In the genomic region with DNA sequence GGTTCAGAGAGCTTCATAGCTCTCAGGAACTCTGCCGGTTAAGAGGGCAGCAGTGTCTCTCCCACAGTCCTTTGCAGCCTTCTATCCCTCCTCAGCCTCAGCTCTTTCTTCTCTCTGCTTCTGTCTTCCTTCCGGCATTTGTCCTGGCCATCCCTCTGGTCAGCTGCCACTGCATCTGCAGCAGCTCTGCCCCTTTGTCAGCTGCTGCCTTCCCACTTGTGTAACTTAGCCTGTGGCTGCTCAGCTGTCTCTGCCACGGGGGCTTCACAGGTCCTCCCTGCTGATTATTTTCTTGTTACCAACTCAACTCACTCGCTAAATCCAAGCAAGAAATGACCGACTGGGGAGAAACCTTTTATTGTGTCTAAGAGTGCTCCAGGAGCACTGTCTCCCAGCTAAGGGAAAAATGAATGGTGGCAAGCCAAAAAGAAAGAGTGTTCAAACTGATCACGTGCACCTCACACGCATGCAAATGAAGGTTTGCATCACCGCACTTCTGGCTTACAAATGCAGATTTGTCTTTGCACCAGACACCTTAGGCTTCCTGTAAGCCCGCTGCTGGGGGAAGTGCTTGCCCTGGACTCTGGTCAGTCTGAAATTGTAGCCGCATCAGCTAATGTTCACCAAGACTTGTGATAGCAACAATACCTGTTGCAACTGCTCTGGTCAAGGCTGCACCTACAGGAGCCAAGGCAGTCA, we compare ENCODE assay signal across 12 mouse cellular contexts. TPM values are rescaled to one million over a fixed set of nuclear protein-coding genes. Genes with fewer than 3 reads are reported as not detected.
DNase-seq lines count a peak whose midpoint lies in the region; ATAC-seq and TF ChIP-seq lines count a peak whose summit lies in the region.
"Had no signal": no experiment of that assay in that cellular context is flagged by ENCODE, and none has a peak within 500 bp of the region (broad histone marks: within the 10 kb centered on the region; RNA-seq: fewer than 3 reads in every experiment).

No protein-coding gene starts in this region.

- 39% methylated on average over 10 of the region's 10 CpGs for WGBS in kidney, adult 2 months
- WGBS in kidney, embryonic 14.5 days, result 58% methylated on average over 10 of the region's 10 CpGs
- 30% methylated on average over 10 of the region's 10 CpGs for WGBS in forebrain, embryonic 12.5 days
- WGBS in limb, embryonic 10.5 days, result 59% methylated on average over 10 of the region's 10 CpGs

- TF ChIP-seq POLR2A in kidney, adult 2 months (IDR thresholded peaks at IDR 0.05; ENCODE audit: low read depth, low read length), result no peak

- H3K4me1 ChIP-seq in kidney, adult 2 months (ENCODE audit: control insufficient read depth, insufficient read depth, low read length), result no peaks in the 10 kb centered on the region
- peaks cover 6% of the 10 kb centered on the region for H3K4me1 ChIP-seq in kidney, embryonic 14.5 days (ENCODE audit: control insufficient read depth, insufficient read depth, low read length)
- peaks cover 16% of the 10 kb centered on the region for H3K4me1 ChIP-seq in forebrain, embryonic 12.5 days
- H3K4me1 ChIP-seq in limb, embryonic 10.5 days, result peaks cover 16% of the 10 kb centered on the region
- H3K4me1 ChIP-seq: liver, embryonic 15.5 days had no signal

- no peak overlapping the region for H3K4me3 ChIP-seq in kidney, adult 2 months (ENCODE audit: insufficient read depth, low read depth, low read length)
- H3K4me3 ChIP-seq in kidney, embryonic 14.5 days (ENCODE audit: low read length), result no peak overlapping the region
- no peak overlapping the region for H3K4me3 ChIP-seq in forebrain, embryonic 12.5 days (replicated peaks)
- H3K4me3 ChIP-seq in limb, embryonic 10.5 days, result no peak overlapping the region
- H3K4me3 ChIP-seq: liver, embryonic 15.5 days had no signal

- no peak overlapping the region for H3K4me2 ChIP-seq in kidney, embryonic 14.5 days (replicated peaks; ENCODE audit: low read depth, low read length)
- H3K4me2 ChIP-seq in forebrain, embryonic 12.5 days, result peak overlapping the region; percentile 10
- H3K4me2 ChIP-seq: liver, embryonic 15.5 days had no signal

- no peak overlapping the region for H3K9ac ChIP-seq in kidney, embryonic 14.5 days (ENCODE audit: low read depth, low read length)
- no peak overlapping the region for H3K9ac ChIP-seq in forebrain, embryonic 12.5 days
- H3K9ac ChIP-seq: liver, embryonic 15.5 days had no signal

- no peak for TF ChIP-seq CTCF in kidney, adult 2 months (conservative IDR thresholded peaks at IDR 0.05; ENCODE audit: insufficient read depth, insufficient read length, low read depth, low read length)

- intact Hi-C loops in heart, postnatal 10 days (cut with DNase I), result no loop called here

- ATAC-seq in kidney, embryonic 14.5 days (ENCODE audit: low FRiP score, low TSS enrichment), result no peak
- ATAC-seq in forebrain, embryonic 12.5 days (ENCODE audit: low FRiP score), result peak; percentile 65; the same call in 1 of the 2 replicates
- ATAC-seq in neutrophil, adult 5-6 weeks (ENCODE audit: extremely low read depth, insufficient number of reproducible peaks, low FRiP score, poor library complexity, severe bottlenecking), result peak; percentile 69; the same call in 1 of the 2 replicates
- ATAC-seq: CD4-positive, CD25-positive, alpha-beta regulatory T cell, adult 4 months had no signal

- no peaks in the 10 kb centered on the region for H3K27me3 ChIP-seq in kidney, adult 2 months (replicated peaks; ENCODE audit: control insufficient read depth, insufficient read depth, low read length)
- H3K27me3 ChIP-seq in kidney, embryonic 14.5 days (ENCODE audit: control insufficient read depth, insufficient read depth, low read length), result no peaks in the 10 kb centered on the region
- no peaks in the 10 kb centered on the region for H3K27me3 ChIP-seq in forebrain, embryonic 12.5 days
- no peaks in the 10 kb centered on the region for H3K27me3 ChIP-seq in limb, embryonic 10.5 days (ENCODE audit: low read depth, poor library complexity, severe bottlenecking)
- H3K27me3 ChIP-seq: liver, embryonic 15.5 days had no signal

- H3K36me3 ChIP-seq in kidney, adult 2 months (ENCODE audit: control insufficient read depth, insufficient read depth, low read length), result no peaks in the 10 kb centered on the region
- H3K36me3 ChIP-seq in kidney, embryonic 14.5 days (ENCODE audit: control insufficient read depth, insufficient read depth, low read length), result no peaks in the 10 kb centered on the region
- no peaks in the 10 kb centered on the region for H3K36me3 ChIP-seq in forebrain, embryonic 12.5 days (replicated peaks)
- no peaks in the 10 kb centered on the region for H3K36me3 ChIP-seq in limb, embryonic 10.5 days
- H3K36me3 ChIP-seq: liver, embryonic 15.5 days had no signal

- H3K27ac ChIP-seq in kidney, adult 2 months (ENCODE audit: insufficient read depth, low read depth, low read length), result no peak overlapping the region
- H3K27ac ChIP-seq in kidney, embryonic 14.5 days (ENCODE audit: low read depth, low read length), result no peak overlapping the region
- peak overlapping the region; percentile 56 for H3K27ac ChIP-seq in forebrain, embryonic 12.5 days
- H3K27ac ChIP-seq in limb, embryonic 10.5 days, result 0 out of 2 replicates have a peak overlapping the region, but pooled peaks have one; percentile 12
- H3K27ac ChIP-seq: liver, embryonic 15.5 days; stomach, postnatal 0 days had no signal

- DNase-seq in kidney, adult 2 months, result peak; percentile 42
- DNase-seq in limb, embryonic 10.5 days (ENCODE audit: low spot score), result no peak
- DNase-seq in gastrocnemius, adult 18-20 months (ENCODE audit: low spot score), result no peak
- DNase-seq in heart, postnatal 10 days, result no peak
- DNase-seq in testis, postnatal 10 days (ENCODE audit: low spot score), result no peak
- DNase-seq: retina, postnatal 1 day had no signal

- no peaks in the 10 kb centered on the region for H3K9me3 ChIP-seq in kidney, embryonic 14.5 days (ENCODE audit: control insufficient read depth, low read length)
- H3K9me3 ChIP-seq in forebrain, embryonic 12.5 days, result no peaks in the 10 kb centered on the region
- H3K9me3 ChIP-seq in limb, embryonic 10.5 days (replicated peaks), result no peaks in the 10 kb centered on the region
- H3K9me3 ChIP-seq: liver, embryonic 15.5 days had no signal

RNA-seq across cellular contexts. Expression of a gene that starts 24.8 kb away (rescaled TPM):
- 3.7 and 4.7 TPM in 2 replicates for polyA plus RNA-seq in kidney, adult 2 months (2012; rRNA removed)
- polyA plus RNA-seq in kidney, embryonic 14.5 days (2014; fragmentation: Nextera tagmentation; extraction: Ambion mirVana), result 14.3 and 16.3 TPM in 2 replicates
- 47.3 and 47.5 TPM in 2 replicates for polyA plus RNA-seq in forebrain, embryonic 12.5 days (2016; fragmentation: Nextera tagmentation; extraction: Ambion mirVana)
- polyA plus RNA-seq in limb, embryonic 10.5 days (2016; fragmentation: Nextera tagmentation; extraction: Ambion mirVana), result 26.3 and 38.5 TPM in 2 replicates
- total RNA-seq in neutrophil, adult 5-6 weeks (2017), result 7.1 and 8.6 TPM in 2 replicates
- total RNA-seq in gastrocnemius, adult 18-20 months (2021), result under 1 TPM; 0.25 to 0.52 TPM
- total RNA-seq in heart, postnatal 10 days (2021), result 10 to 100 TPM in 1 of 2 experiments, 1 to 10 TPM in 1; 7.4 to 11.4 TPM

Comparison
In these comparisons a context has a peak if more than half of its experiments do, and no peak if none do; other contexts are left out.
1. H3K27ac ChIP-seq: peak in forebrain, embryonic 12.5 days (single experiment) and limb, embryonic 10.5 days (single experiment); none in kidney, adult 2 months (single experiment) and kidney, embryonic 14.5 days (single experiment).